Mouse (Mus musculus) MEL (cell line): ENCODE results near the gene Dctn1. TPM values are rescaled to one million over a fixed set of nuclear protein-coding genes. Genes with fewer than 3 reads are reported as not detected.

Experiments used
- DNase-seq: peaks from one replicate; pipeline ENCODE4 v3.0.0; 2011; ENCODE audit warnings: low read depth, low spot score
- H3K27ac ChIP-seq: 2 replicates; pipeline ENCODE4 v1.5.1; 2012; ENCODE audit warnings: low read depth, mild to moderate bottlenecking, control low read depth, low read length, moderate library complexity; ENCODE audit not compliant: control insufficient read depth
- H3K27me3 ChIP-seq, 2 experiments: fragments of 150-350 bp in 1 of 2; sonication (generic) in 1 of 2; 2 replicates each; pipeline ENCODE4 v1.6.1; 2012; ENCODE audit warnings: low read length in 2 of 2, mild to moderate bottlenecking in 2 of 2, improper control_type of control experiment in 1 of 2, moderate library complexity in 1 of 2; ENCODE audit not compliant: insufficient read depth in 2 of 2, control insufficient read depth in 1 of 2
- H3K36me3 ChIP-seq, 2 experiments: 2 replicates each; pipeline ENCODE4 v1.6.1; 2012 to 2014; ENCODE audit warnings: low read length in 2 of 2, improper control_type of control experiment in 1 of 2, inconsistent platforms in 1 of 2, mild to moderate bottlenecking in 1 of 2; ENCODE audit not compliant: insufficient read depth in 2 of 2, control insufficient read depth in 1 of 2
- H3K4me1 ChIP-seq, 2 experiments: fragments of 150-350 bp in 1 of 2; sonication (generic) in 1 of 2; 2 replicates each; pipeline ENCODE4 v1.6.1; 2012; ENCODE audit warnings: low read length in 2 of 2, improper control_type of control experiment in 1 of 2, mild to moderate bottlenecking in 1 of 2; ENCODE audit not compliant: insufficient read depth in 2 of 2, control insufficient read depth in 1 of 2
- H3K4me3 ChIP-seq, 2 experiments: fragments of 150-350 bp in 1 of 2; sonication (generic) in 1 of 2; 2 replicates each; pipeline ENCODE4 v1.5.1; 2012; ENCODE audit warnings: low read depth in 2 of 2, low read length in 2 of 2, mild to moderate bottlenecking in 2 of 2, moderate library complexity in 2 of 2, control low read depth in 1 of 2, improper control_type of control experiment in 1 of 2; ENCODE audit not compliant: control insufficient read depth in 1 of 2, insufficient read depth in 1 of 2
- H3K79me2 ChIP-seq: 2 replicates; pipeline ENCODE4 v1.6.1; 2012; ENCODE audit warnings: mild to moderate bottlenecking, low read length, moderate library complexity; ENCODE audit not compliant: control insufficient read depth, poor library complexity, insufficient read depth
- H3K9ac ChIP-seq: 2 replicates; pipeline ENCODE4 v1.6.1; 2012; ENCODE audit warnings: low read depth, mild to moderate bottlenecking, control low read depth, low read length, moderate library complexity; ENCODE audit not compliant: control insufficient read depth, poor library complexity, severe bottlenecking
- H3K9me3 ChIP-seq: fragments of 150-350 bp; sonication (generic); replicated peaks from 2 replicates; pipeline ENCODE4 v1.6.1; 2012; ENCODE audit warnings: mild to moderate bottlenecking, low read length, improper control_type of control experiment, moderate library complexity; ENCODE audit not compliant: insufficient read depth
- CTCF ChIP-seq, 3 experiments: IDR thresholded peaks in 2 of 3; conservative IDR thresholded peaks in 1 of 3; 2 replicates each; pipeline ENCODE4 v1.5.1; 2011 to 2012; ENCODE audit warnings: low read length in 3 of 3, low read depth in 2 of 3, mild to moderate bottlenecking in 2 of 3, improper control_type of control experiment in 1 of 3, inconsistent platforms in 1 of 3, mixed read lengths in 1 of 3, moderate library complexity in 1 of 3; ENCODE audit not compliant: control insufficient read depth in 1 of 3, insufficient read depth in 1 of 3, poor library complexity in 1 of 3, severe bottlenecking in 1 of 3
- ELF1 ChIP-seq: IDR thresholded peaks from 2 replicates; pipeline ENCODE4 v1.6.1; 2014; ENCODE audit warnings: low read depth, mild to moderate bottlenecking, inconsistent platforms, low read length, improper control_type of control experiment, moderate library complexity
- EP300 ChIP-seq, 2 experiments: IDR thresholded peaks; 2 replicates each; pipeline ENCODE4 v1.6.1; 2011; ENCODE audit warnings: improper control_type of control experiment in 2 of 2, low read length in 2 of 2, low read depth in 1 of 2, mild to moderate bottlenecking in 1 of 2
- ETS1 ChIP-seq: IDR thresholded peaks from 2 replicates; pipeline ENCODE4 v1.6.1; 2012; ENCODE audit warnings: low read depth, mild to moderate bottlenecking, inconsistent platforms, low read length, improper control_type of control experiment, moderate library complexity
- HCFC1 ChIP-seq: IDR thresholded peaks from 2 replicates; pipeline ENCODE4 v1.6.1; 2012; ENCODE audit warnings: low read depth, mild to moderate bottlenecking, inconsistent platforms, low read length, improper control_type of control experiment, moderate library complexity
- JUND ChIP-seq: IDR thresholded peaks from 2 replicates; pipeline ENCODE4 v1.6.1; 2011; ENCODE audit warnings: low read depth, mild to moderate bottlenecking, improper control_type of control experiment, low read length
- KAT2A ChIP-seq: conservative IDR thresholded peaks from 2 replicates; pipeline ENCODE4 v1.6.1; 2012; ENCODE audit warnings: low read depth, low read length, improper control_type of control experiment, inconsistent platforms
- MAFK ChIP-seq: IDR thresholded peaks from 2 replicates; pipeline ENCODE4 v1.6.1; 2011; ENCODE audit warnings: low read depth, mild to moderate bottlenecking, low read length, improper control_type of control experiment, borderline replicate concordance
- MEF2A ChIP-seq: IDR thresholded peaks from 2 replicates; pipeline ENCODE4 v1.6.1; 2014; ENCODE audit warnings: low read depth, mild to moderate bottlenecking, inconsistent platforms, low read length, improper control_type of control experiment; ENCODE audit not compliant: poor library complexity, insufficient replicate concordance, severe bottlenecking; ENCODE audit errors: extremely low read depth
- MXI1 ChIP-seq: IDR thresholded peaks from 2 replicates; pipeline ENCODE4 v1.6.1; 2011; ENCODE audit warnings: mild to moderate bottlenecking, low read depth, low read length, improper control_type of control experiment
- MYC ChIP-seq: IDR thresholded peaks from 2 replicates; pipeline ENCODE4 v1.6.1; 2011; ENCODE audit warnings: low read depth, mild to moderate bottlenecking, low read length, improper control_type of control experiment, moderate library complexity
- NELFE ChIP-seq: IDR thresholded peaks from 2 replicates; pipeline ENCODE4 v1.6.1; 2011; ENCODE audit warnings: low read depth, low read length, improper control_type of control experiment
- SIN3A ChIP-seq: IDR thresholded peaks from 2 replicates; pipeline ENCODE4 v1.6.1; 2012; ENCODE audit warnings: low read length, improper control_type of control experiment, inconsistent platforms
- SMC3 ChIP-seq: IDR thresholded peaks from 2 replicates; pipeline ENCODE4 v1.6.1; 2011; ENCODE audit warnings: low read depth, low read length, improper control_type of control experiment
- TCF12 ChIP-seq: IDR thresholded peaks from 2 replicates; pipeline ENCODE4 v1.6.1; 2014; ENCODE audit warnings: low read depth, mild to moderate bottlenecking, inconsistent platforms, low read length, improper control_type of control experiment, moderate library complexity
- UBTF ChIP-seq: IDR thresholded peaks from 2 replicates; pipeline ENCODE4 v1.6.1; 2012; ENCODE audit warnings: low read depth, mild to moderate bottlenecking, inconsistent platforms, low read length, improper control_type of control experiment, moderate library complexity, borderline replicate concordance; ENCODE audit not compliant: insufficient read depth
- USF1 ChIP-seq: IDR thresholded peaks from 2 replicates; pipeline ENCODE4 v1.6.1; 2014; ENCODE audit warnings: low read depth, mild to moderate bottlenecking, inconsistent platforms, low read length, improper control_type of control experiment, moderate library complexity
- USF2 ChIP-seq, 2 experiments: IDR thresholded peaks; 2 replicates each; pipeline ENCODE4 v1.6.1; 2011 to 2012; ENCODE audit warnings: improper control_type of control experiment in 2 of 2, low read length in 2 of 2, borderline replicate concordance in 1 of 2, inconsistent platforms in 1 of 2, low read depth in 1 of 2, mild to moderate bottlenecking in 1 of 2; ENCODE audit not compliant: insufficient read depth in 1 of 2
- ZC3H11A ChIP-seq: IDR thresholded peaks from 2 replicates; pipeline ENCODE4 v1.6.1; 2012; ENCODE audit warnings: low read depth, mild to moderate bottlenecking, inconsistent platforms, low read length, improper control_type of control experiment
- ZNF384 ChIP-seq: IDR thresholded peaks from 2 replicates; pipeline ENCODE4 v1.6.1; 2012; ENCODE audit warnings: low read depth, mild to moderate bottlenecking, inconsistent platforms, low read length, improper control_type of control experiment
- polyA plus RNA-seq, 2 experiments: library from polyadenylated mRNA; stranded (reverse) in 1 of 2; unstranded in 1 of 2; fragments of >175 nt in 1 of 2; fragments of >200 nt in 1 of 2; gene quantifications; 2 replicates each; pipeline versions ENCODE4 v1.2.1 to v1.2.4; 2012; ENCODE audit warnings: low replicate concordance in 2 of 2, low read depth in 1 of 2; ENCODE audit not compliant: insufficient read length in 2 of 2, insufficient read depth in 1 of 2, missing spikeins in 1 of 2
- total RNA-seq: library from RNA; depleted of rRNA; stranded (reverse); fragments of 300-350 nt; gene quantifications from 2 replicates; pipeline ENCODE4 v1.2.3, GENCODE M21; 2012

Dctn1 gene
- total and polyA plus RNA-seq, 3 experiments: 23.3 to 81.9 TPM; not detected in 1

GRCm38 (mm10) chr6:83142886-83143285, 22.8 kb upstream of the Dctn1 start:
- no peaks in the 10 kb centered on the region for H3K79me2 ChIP-seq
- TF ChIP-seq ELF1 (no peak), SIN3A (no peak), USF1 (no peak), HCFC1 (no peak), UBTF (no peak), MYC (no peak), JUND (no peak), TCF12 (no peak), SMC3 (no peak), USF2 (IDR thresholded peaks at IDR 0.05; ENCODE audit: borderline replicate concordance in 1 of 2, insufficient read depth in 1 of 2, low read depth in 1 of 2, low read length in 2 of 2) (no peak), ZC3H11A (no peak), EP300 (IDR thresholded peaks at IDR 0.05; ENCODE audit: low read depth in 1 of 2, low read length in 2 of 2) (no peak), MAFK (no peak), MXI1 (no peak), ETS1 (no peak), MEF2A (no peak), ZNF384 (no peak)
- DNase-seq: no peak
- H3K27ac ChIP-seq: no peak overlapping the region
- H3K36me3 ChIP-seq: no peaks in the 10 kb centered on the region
- H3K9ac ChIP-seq: no peak overlapping the region
- H3K4me1 ChIP-seq: peaks cover 0 to 4% of the 10 kb centered on the region in 2 experiments; a peak in 2 of 4 replicates
- H3K27me3 ChIP-seq: no peaks in the 10 kb centered on the region
- no peaks in the 10 kb centered on the region for H3K9me3 ChIP-seq
- no peak overlapping the region for H3K4me3 ChIP-seq

- H3K79me2 ChIP-seq: no peaks in the 10 kb centered on the region
- H3K27me3 ChIP-seq: no peaks in the 10 kb centered on the region
- no peak overlapping the region for H3K9ac ChIP-seq
- no peak overlapping the region for H3K4me3 ChIP-seq
- no peaks in the 10 kb centered on the region for H3K9me3 ChIP-seq
- H3K4me1 ChIP-seq: no peaks in the 10 kb centered on the region
- no peak overlapping the region for H3K27ac ChIP-seq
- DNase-seq: no peak
- no peaks in the 10 kb centered on the region for H3K36me3 ChIP-seq
- TF ChIP-seq CTCF (IDR thresholded peaks at IDR 0.05 in 2 of 3, conservative IDR thresholded peaks at IDR 0.05 in 1 of 3; ENCODE audit: control insufficient read depth in 1 of 3, insufficient read depth in 1 of 3, low read depth in 2 of 3, low read length in 3 of 3, poor library complexity in 1 of 3, severe bottlenecking in 1 of 3) (no peak), MEF2A (no peak), TCF12 (no peak), KAT2A (no peak), JUND (no peak), NELFE (no peak)
Observed at GRCm38 (mm10) chr6:83145209-83145608, 20.5 kb upstream of the Dctn1 start.
